ENCODE assay signal across 30 mouse cellular contexts in genomic region chr12:29553138-29553537, GRCm38 (mm10). TPM values are rescaled to one million over a fixed set of nuclear protein-coding genes. Genes with fewer than 3 reads are reported as not detected.
DNase-seq lines count a peak whose midpoint lies in the region; ATAC-seq and TF ChIP-seq lines count a peak whose summit lies in the region.
"Had no signal": no experiment of that assay in that cellular context is flagged by ENCODE, and none has a peak within 500 bp of the region (broad histone marks: within the 10 kb centered on the region; RNA-seq: fewer than 3 reads in every experiment).

No protein-coding gene starts in this region.

- no peak for TF ChIP-seq CTCF in brain, embryonic 14.5 days (IDR thresholded peaks at IDR 0.05; ENCODE audit: borderline replicate concordance, extremely low read depth, insufficient read depth, insufficient read length)

- H3K4me1 ChIP-seq in forebrain, embryonic 15.5 days, result peaks cover 39% of the 10 kb centered on the region
- peaks cover 3% of the 10 kb centered on the region for H3K4me1 ChIP-seq in forebrain, embryonic 12.5 days
- H3K4me1 ChIP-seq: embryonic facial prominence, embryonic 12.5 days; embryonic facial prominence, embryonic 15.5 days; heart, embryonic 10.5 days; heart, embryonic 13.5 days; intestine, embryonic 15.5 days had no signal

- ATAC-seq in forebrain, embryonic 15.5 days (replicated peaks), result peak; percentile 53; the same call in 1 of the 2 replicates
- ATAC-seq in forebrain, embryonic 12.5 days (ENCODE audit: low FRiP score), result no peak
- ATAC-seq: CD4-positive, CD25-positive, alpha-beta regulatory T cell, adult 4 months; hindbrain, embryonic 16.5 days; intestine, embryonic 15.5 days had no signal

- H3K36me3 ChIP-seq in forebrain, embryonic 15.5 days, result no peaks in the 10 kb centered on the region
- no peaks in the 10 kb centered on the region for H3K36me3 ChIP-seq in forebrain, embryonic 12.5 days (replicated peaks)
- H3K36me3 ChIP-seq: embryonic facial prominence, embryonic 12.5 days; embryonic facial prominence, embryonic 15.5 days; heart, embryonic 10.5 days; heart, embryonic 13.5 days; hindbrain, embryonic 13.5 days; intestine, embryonic 15.5 days had no signal

- no peak overlapping the region for H3K4me3 ChIP-seq in forebrain, embryonic 15.5 days
- no peak overlapping the region for H3K4me3 ChIP-seq in forebrain, embryonic 12.5 days (replicated peaks)
- H3K4me3 ChIP-seq: embryonic facial prominence, embryonic 12.5 days; embryonic facial prominence, embryonic 15.5 days; heart, adult 2 months; heart, embryonic 10.5 days; heart, embryonic 13.5 days; hindbrain, embryonic 13.5 days; intestine, embryonic 15.5 days had no signal

- no peak for TF ChIP-seq POLR2A in brain, embryonic 14.5 days (IDR thresholded peaks at IDR 0.05; ENCODE audit: borderline replicate concordance, extremely low read depth, insufficient read depth, insufficient read length, poor library complexity, severe bottlenecking)

- peak; percentile 61 for DNase-seq in layer of hippocampus, adult 9-11 months
- no peak for DNase-seq in layer of hippocampus, postnatal 25 days (ENCODE audit: extremely low spot score in 1 of 2, low spot score in 1 of 2)
- peak; percentile 65 for DNase-seq in brain, adult 2 months (ENCODE audit: low read depth, low spot score)
- DNase-seq in brain, embryonic 14.5 days (ENCODE audit: low read depth), result peak; percentile 67
- no peak for DNase-seq in spleen, adult 12 weeks (ENCODE audit: low spot score)
- no peak for DNase-seq in embryo, embryonic 11 days
- DNase-seq: adrenal gland, adult 2 months; adrenal gland, postnatal 14 days; cerebellum, adult 18-20 months; cerebellum, adult 9-10 months; cerebellum, postnatal 14 days; gastrocnemius, postnatal 10 days; gastrocnemius, postnatal 36 days; heart, adult 2 months; heart, postnatal 14 days; heart, postnatal 4 days had no signal

- H3K4me2 ChIP-seq in forebrain, embryonic 15.5 days (replicated peaks), result no peak overlapping the region
- no peak overlapping the region for H3K4me2 ChIP-seq in forebrain, embryonic 12.5 days
- H3K4me2 ChIP-seq: embryonic facial prominence, embryonic 12.5 days; embryonic facial prominence, embryonic 15.5 days; heart, embryonic 13.5 days; hindbrain, embryonic 13.5 days; intestine, embryonic 15.5 days had no signal

- WGBS in forebrain, embryonic 15.5 days, result 47% methylated on average over 7 of the region's 7 CpGs
- whole genome bisulfite sequencing in forebrain, embryonic 12.5 days, result 65% methylated on average over 7 of the region's 7 CpGs

- no peak overlapping the region for H3K9ac ChIP-seq in forebrain, embryonic 15.5 days (replicated peaks)
- H3K9ac ChIP-seq in forebrain, embryonic 12.5 days, result no peak overlapping the region
- H3K9ac ChIP-seq: embryonic facial prominence, embryonic 12.5 days; embryonic facial prominence, embryonic 15.5 days; heart, embryonic 13.5 days; hindbrain, embryonic 13.5 days; intestine, embryonic 15.5 days had no signal

- H3K27ac ChIP-seq in forebrain, embryonic 15.5 days (replicated peaks), result peak overlapping the region; percentile 41
- no peak overlapping the region for H3K27ac ChIP-seq in forebrain, embryonic 12.5 days
- H3K27ac ChIP-seq: embryonic facial prominence, embryonic 12.5 days; embryonic facial prominence, embryonic 15.5 days; heart, adult 2 months; heart, embryonic 10.5 days; heart, embryonic 13.5 days; hindbrain, embryonic 13.5 days; intestine, embryonic 15.5 days had no signal

- H3K9me3 ChIP-seq in forebrain, embryonic 15.5 days, result no peaks in the 10 kb centered on the region
- H3K9me3 ChIP-seq in forebrain, embryonic 12.5 days, result no peaks in the 10 kb centered on the region
- H3K9me3 ChIP-seq: embryonic facial prominence, embryonic 12.5 days; embryonic facial prominence, embryonic 15.5 days; heart, embryonic 10.5 days; heart, embryonic 13.5 days; hindbrain, embryonic 13.5 days; intestine, embryonic 15.5 days had no signal

- H3K27me3 ChIP-seq in forebrain, embryonic 15.5 days, result no peaks in the 10 kb centered on the region
- H3K27me3 ChIP-seq in forebrain, embryonic 12.5 days, result no peaks in the 10 kb centered on the region; the same call in 1 of the 2 replicates
- H3K27me3 ChIP-seq: embryonic facial prominence, embryonic 12.5 days; embryonic facial prominence, embryonic 15.5 days; hindbrain, embryonic 13.5 days; intestine, embryonic 15.5 days had no signal

RNA-seq across cellular contexts. Expression of gene Myt1l, which starts 25.0 kb away (rescaled TPM):
- polyA plus RNA-seq in forebrain, embryonic 15.5 days (2015; fragmentation: Nextera tagmentation; extraction: Ambion mirVana), result 246 and 254 TPM in 2 replicates
- 53.6 and 56.1 TPM in 2 replicates for polyA plus RNA-seq in forebrain, embryonic 12.5 days (2016; fragmentation: Nextera tagmentation; extraction: Ambion mirVana)
- 100 to 1,000 TPM; 202 to 240 TPM for total RNA-seq in layer of hippocampus, postnatal 25 days (2021)
- polyA plus RNA-seq in brain, embryonic 14.5 days (2012; rRNA removed), result 47.0 and 86.4 TPM in 2 replicates
- total RNA-seq: gastrocnemius, adult 18-20 months; gastrocnemius, postnatal 36 days; granulocyte monocyte progenitor cell, adult 5-6 weeks; heart, adult 2 months; heart, postnatal 14 days; MEL had no signal
- polyA plus RNA-seq: C2C12; heart, embryonic 10.5 days had no signal

Comparison
In these comparisons a context has a peak if more than half of its experiments do, and no peak if none do; other contexts are left out.
1. DNase-seq: peak in layer of hippocampus, adult 9-11 months (single experiment), brain, adult 2 months (single experiment) and brain, embryonic 14.5 days (single experiment); none in layer of hippocampus, postnatal 25 days (0 of 2), spleen, adult 12 weeks (single experiment) and embryo, embryonic 11 days (single experiment).